Mouse (Mus musculus) G1E-ER4 (cell line): ENCODE data around the gene Podnl1. TPM values are rescaled to one million over a fixed set of nuclear protein-coding genes. Genes with fewer than 3 reads are reported as not detected.

Experiments
- GATA1 ChIP-seq: IDR thresholded peaks from one replicate; pipeline ENCODE4 v1.8.0; 2012; ENCODE audit warnings: low read length, inconsistent platforms
- polyA plus RNA-seq: library from polyadenylated mRNA; stranded (reverse); fragments of >175 nt; gene quantifications from 2 replicates; pipeline ENCODE4 v1.2.3, GENCODE M21; 2012

Podnl1 gene
- polyA plus RNA-seq, 1 experiment: 0.03 TPM

DNA sequence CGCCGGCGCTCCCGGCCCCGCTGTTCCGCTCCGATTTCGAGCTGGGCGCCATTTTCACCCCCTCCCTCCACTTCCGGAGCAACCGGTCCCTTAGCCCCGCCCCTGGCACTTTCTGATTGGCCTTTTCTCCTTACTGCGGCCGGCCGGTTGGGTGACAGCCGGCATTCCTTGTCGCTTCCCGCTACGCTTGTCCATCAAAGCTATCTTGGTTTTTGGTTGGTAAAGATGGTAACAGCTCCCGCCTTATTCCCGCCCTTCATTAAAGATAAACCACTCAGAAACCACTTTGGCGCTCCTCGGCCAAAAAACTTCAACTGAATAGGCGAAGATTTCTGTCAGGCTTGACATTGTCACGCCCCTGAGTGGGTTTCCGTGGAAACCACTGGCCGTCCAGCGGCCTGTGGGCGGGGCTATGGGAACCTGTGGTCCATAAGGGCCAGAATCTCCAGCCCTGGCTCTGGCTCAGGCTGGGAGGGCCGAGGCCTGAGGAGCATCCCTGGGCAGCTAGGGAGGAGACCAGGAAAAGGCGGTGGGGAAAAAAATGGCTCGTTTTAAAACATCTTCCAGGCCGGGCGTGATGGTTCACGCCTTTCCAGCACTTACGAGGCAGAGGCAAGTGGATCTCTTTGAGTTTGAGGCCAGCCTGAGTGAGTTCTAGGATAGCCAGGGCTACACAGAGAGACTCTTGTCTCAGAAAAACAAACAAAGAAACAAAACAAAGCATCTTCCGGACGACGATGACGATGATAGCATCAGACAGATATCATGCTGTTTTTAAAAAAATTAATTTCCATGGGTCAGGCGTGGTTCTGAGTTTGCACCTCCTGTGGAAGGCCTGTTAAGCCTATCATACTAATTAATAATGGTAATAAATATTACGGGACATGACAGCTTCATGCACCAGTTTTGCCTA, 20.8 kb upstream of the Podnl1 start, which contains the start of gene Dcaf15:
Dcaf15 (minus strand) TSS at position 72 of the 913 bp plus-strand sequence.
- TF ChIP-seq GATA1: no peak

DNA sequence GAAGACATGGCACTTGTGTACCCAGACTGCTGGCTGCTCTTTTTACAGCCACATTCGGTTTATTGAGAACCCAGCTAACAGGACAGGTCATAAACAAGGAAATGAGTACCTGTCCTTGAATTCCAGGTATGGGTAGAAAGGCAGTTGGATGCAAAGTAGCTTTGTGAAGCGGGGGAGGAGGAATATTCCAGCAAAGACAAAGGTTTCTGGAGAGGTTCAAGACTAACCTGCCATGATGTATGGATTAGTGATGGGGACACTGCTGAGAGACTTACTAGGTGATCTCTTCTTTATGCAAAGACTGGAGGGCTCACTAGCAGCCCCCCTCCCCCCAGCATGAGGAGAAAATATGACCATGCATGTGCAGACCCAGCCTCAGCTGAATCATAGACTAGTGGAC, 20.1 kb upstream of the Podnl1 start:
- no peak for TF ChIP-seq GATA1

DNA sequence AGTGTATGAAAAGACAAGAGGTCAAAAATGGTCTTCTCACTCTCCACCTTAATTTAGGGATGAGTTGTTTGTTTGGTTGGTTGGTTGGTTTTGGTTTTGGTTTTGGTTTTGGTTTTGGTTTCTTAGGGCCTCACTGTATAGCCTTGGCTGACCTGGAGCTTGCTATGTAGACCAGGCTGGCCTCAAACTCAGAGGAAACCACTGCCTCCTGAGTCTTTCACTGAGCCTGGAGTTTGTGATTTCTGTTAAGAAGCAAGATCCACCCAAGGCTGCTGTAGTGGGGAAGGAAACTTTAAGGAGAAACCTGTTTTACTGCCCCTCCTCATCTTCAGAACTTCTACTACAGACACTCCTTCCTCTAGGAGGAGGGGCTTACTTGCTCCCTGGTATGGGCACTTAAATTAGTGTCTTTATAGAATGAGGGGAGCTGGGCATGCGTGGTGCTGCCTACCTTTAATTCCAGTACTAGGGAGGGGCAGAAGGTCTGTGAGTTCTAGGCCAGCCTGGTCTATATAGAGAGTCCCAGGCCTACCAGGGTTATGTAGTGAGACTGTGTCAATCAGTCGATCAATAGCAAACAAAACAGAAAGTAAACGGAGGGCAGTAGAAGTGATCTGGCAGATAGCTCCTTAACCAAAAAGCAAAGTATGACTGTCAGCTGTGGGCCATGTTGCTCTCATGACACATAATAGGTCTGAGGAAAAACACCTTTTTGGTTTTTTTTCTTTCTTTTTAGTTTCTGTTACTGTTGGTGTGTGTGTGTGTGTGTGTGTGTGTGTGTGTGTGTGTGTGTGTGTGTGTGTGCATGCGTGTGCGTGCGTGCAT, 19.4 kb upstream of the Podnl1 start:
- TF ChIP-seq GATA1: no peak

DNA sequence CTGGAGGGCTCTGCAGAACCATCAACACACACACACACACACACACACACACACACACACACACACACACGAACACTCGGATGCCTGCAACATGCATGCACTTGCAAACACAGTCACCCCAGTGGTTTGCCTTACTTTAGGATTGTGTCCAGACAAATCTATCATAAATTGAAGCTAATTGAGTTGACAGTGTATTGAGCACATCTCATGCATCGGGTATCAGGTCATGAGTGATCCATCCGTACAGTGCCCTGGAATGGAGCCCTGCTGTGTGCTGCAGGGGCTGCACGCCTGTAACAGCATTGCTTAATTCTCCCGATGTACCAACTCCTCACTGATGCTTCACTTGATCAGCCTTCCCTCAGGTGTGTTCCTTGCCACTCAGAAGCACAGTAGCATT, 10.1 kb upstream of the Podnl1 start:
- TF ChIP-seq GATA1: no peak

DNA sequence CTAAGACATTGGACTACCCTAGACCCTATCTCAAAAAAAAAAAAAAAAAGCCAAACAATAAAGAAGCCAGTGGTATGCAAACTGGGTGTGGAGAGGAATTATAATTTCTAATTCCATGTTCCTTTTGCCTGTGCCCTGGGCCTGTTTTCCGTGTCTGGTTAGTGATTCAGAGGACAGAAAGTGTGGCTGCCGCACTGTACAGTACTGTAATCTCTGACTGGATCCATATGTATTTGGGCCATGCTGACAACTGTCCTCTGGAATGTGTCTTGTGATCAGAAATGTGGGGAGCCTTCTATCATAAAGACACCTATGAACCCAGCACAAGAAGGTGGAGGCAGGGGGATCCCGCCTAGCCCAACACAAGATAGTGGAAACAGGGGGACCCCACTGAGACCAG, 3.6 kb upstream of the Podnl1 start:
- TF ChIP-seq GATA1: no peak

DNA sequence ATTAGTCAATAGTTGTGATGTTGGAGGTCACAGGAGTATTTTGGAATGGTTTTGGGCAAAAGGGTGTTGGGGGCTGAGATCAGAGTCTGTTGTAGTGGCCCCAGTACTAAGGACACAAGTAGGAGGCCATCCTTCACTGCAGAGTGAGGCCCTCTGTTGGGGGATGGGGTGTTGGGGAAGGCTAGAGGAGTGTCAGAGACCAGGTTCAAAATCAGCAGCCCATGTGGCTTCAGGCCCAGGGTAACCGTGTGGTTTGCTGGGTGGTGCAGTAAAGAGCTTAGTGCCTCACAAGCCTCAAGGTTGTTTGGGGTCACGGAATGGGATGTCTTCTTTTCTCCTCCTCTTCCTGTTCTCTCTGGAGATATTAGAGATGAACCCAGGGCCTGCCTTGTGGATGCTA, 953 bp downstream of the Podnl1 start:
- no peak for TF ChIP-seq GATA1

DNA sequence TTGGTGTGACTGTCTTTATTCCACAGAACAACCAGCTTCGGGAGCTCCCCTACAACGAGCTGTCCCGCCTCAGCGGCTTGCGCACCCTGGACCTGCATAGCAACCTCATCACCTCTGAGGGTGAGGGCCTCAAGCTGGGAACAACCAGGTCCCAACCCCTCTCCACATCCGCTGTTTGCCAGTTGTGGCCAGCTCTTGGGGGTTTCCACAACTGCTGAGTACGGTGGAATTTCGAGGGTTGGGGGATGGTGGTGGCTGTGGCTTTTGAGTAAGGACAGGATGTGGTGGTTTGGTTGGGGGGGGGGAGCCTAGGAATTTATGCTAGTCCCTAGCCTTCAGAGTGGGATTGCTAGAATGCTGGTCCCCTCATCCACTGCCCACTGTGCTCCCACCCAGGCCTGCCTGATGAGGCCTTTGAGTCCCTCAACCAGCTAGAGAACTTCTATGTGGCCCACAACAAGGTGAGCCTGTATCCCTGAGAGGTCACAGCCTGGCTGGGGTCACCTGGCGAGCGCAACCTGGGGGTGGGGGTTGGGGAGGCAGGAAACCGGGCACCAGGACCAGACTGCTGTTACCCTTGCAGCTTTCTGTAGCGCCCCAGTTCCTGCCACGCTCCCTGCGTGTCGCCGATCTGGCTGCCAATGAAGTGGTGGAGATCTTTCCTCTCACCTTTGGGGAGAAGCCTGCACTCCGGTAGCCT, 1.6 kb downstream of the Podnl1 start:
- TF ChIP-seq GATA1: no peak

DNA sequence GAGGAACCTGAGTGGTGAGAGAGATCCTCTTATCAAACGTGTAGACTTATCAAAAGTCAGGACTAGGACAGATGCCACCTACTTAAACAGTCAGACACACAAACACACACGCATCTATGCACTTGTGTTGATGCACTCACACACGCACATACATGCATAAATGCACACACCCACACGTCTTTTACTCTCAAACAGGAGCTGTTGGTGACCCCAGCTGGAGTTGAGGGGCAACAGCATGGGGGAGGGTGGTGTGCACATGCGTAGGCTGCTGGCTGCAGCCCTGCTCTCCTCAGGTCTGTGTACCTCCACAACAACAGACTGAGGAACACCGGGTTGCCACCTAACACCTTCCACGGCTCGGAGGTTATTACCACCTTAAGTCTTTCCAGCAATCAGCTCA, 2.5 kb downstream of the Podnl1 start:
- no peak for TF ChIP-seq GATA1

DNA sequence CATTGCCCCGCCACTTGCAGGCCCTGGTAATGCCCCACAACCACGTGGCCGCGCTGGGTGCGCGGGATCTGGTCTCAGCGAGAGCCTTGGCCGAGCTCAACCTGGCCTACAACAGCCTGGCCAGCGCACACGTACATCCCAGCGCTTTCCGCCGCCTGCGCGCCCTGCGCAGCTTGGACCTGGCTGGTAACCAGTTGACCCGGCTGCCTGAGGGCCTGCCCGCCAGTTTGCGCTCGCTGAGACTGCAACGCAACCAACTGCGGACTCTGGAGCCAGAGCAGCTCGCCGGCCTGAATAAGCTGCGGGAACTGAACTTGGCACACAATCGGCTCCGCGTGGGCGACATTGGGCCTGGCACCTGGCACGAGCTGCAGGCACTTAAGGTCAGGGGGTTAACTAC, 5.0 kb downstream of the Podnl1 start:
- TF ChIP-seq GATA1: no peak

DNA sequence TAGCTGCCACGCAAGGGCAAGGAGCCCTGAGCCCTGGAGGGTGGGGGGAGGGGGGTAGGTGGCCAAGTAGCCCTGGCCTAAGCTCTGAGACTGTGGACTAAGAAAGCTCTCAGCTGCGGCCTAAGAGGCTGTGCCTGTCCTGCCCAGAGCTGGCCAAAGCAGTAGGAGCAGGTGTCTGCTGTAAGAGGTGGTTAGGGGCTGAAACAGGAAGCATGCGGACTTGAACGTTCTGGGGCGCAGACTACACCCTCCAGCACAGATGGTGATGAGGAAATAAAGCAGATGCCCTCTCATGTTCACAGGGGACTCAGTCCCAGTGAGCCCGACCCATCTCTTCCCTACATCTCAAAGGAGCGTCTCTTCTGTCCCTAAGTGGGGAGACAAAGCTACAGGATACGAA, 6.4 kb downstream of the Podnl1 start:
- no peak for TF ChIP-seq GATA1

DNA sequence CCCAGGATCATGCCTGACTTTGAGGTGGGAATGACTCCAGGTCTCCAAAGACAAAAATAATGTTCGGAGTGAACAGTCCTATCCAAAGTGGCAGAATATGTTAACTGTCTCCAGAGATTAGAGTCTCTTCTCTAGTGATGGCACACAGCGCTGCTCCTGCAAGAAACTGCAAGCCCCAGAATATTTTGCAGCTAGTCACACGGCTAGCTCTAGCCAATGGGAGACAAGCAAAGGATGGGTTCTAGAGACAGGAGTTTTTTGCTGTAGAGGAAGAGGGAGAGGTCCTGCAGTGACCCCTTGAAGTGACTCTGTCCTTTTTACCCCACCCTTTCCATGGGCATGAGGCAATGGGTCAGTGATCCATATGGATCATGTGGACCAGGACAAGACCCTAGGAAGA, 12.1 kb downstream of the Podnl1 start:
- TF ChIP-seq GATA1: no peak

DNA sequence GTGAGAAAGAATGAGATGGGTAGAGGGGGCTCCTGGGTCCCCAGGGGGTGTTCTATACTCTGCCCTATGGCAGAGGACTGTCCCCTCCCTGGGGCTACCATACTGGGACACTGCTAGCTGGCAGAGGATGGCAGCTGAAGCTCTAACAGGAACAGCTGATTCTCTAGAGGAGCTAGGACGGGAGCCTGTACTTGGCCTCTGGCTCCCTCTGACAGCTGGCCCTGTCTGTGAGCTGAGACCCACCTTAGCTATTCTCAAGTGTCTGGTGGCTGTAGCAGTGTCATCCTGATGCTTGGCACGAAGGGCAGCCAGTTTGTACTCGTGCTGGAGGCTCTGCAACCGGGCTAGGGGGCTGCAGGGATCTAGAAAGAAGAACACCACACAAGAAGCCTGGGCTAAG, 15.0 kb downstream of the Podnl1 start:
- TF ChIP-seq GATA1: no peak

DNA sequence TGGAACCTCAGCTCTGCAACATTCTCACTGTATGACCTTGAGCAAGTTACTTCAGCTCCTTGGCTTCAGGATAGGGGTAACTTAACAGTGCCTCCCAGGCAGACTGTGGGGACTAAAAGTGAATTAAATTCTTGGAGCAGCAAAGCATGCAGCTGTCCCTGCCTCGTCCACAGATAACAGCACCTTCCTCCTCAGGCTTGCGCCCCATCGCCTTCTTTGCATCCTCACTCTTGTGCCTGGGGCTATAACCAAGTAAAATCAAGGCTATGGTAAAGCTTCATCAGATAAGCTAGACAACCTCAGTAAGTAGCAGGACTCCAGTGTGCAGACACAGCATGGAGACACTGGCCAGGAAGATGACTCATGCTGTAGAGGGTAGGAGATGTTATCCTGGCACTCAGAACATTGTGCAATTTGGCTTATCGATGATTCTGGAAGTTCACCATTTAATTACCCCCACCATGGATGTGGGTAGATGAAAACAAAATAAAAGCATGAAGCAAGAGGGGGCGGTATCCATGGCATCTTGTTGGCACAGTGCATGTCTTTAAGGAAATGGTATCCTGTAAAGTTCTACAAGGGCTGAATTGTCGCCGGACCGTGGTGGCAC, 19.0 kb downstream of the Podnl1 start:
- TF ChIP-seq GATA1: no peak

DNA sequence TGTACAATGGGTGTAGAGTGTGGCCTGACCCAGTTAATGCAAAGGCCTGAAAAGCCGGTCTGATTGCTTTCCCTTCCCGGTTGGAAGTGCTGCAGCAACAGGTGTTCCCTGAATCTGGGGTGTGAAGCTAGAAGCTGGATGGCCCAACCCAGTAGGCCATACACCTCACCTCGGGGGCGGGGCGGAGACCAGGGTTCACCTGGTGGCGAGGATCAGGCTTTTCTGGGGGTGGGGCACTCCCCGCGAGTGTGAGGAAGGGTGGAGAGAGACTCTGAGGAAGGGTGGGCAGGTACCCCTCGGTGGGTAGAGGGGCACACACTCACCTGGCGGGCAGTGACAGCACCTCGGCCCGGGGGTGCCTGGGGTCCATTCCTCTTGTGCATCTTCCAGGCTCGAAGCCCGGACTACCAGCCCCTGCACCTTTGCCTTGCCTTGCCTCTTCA, 21.6 kb downstream of the Podnl1 start:
- no peak for TF ChIP-seq GATA1

DNA sequence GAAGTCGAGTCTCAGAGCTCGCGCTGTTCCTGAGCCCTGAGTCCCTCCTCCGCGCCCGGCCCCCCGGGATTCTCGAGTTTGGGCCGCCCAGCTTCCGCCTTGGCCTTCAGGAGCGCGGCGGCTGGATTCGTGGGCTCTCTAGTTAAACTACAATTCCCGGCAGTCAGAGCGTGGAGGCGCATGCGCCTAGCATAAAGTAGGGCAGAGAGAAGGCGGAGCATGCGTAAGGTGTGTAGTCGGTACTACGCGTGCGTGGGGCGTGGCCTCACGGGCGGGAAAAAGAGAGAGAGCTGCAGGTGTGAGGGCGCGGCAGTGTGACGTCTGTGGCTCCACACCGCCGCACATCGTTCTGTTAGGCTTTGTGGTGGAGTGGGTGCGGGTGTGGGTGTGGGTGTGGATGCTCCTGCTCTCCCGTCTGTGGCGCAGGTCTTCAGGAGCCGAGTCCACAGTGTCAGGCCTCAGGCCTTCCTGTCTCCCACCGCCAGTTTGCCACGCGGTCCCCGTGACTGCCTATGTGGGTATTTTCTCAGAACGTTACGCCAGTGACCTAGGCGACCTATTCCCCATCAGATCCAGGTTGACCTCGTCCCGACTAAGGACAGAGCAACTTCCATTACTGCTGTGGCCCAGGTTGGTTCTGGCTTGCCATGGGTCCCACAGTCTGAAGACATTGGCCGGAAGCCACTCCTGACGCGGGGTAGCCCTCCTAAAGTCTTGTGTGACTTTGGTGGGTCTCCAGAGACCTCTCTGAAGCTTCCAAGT, 22.2 kb downstream of the Podnl1 start, which contains the start of the genes Cc2d1a and 4930432K21Rik:
Cc2d1a (minus strand) TSS at position 168 of the 762 bp plus-strand sequence.
4930432K21Rik (plus strand) TSS at position 257 of the 762 bp plus-strand sequence.
- TF ChIP-seq GATA1: no peak
